Mouse (Mus musculus) MEL (cell line): Measurements from ENCODE around the gene Rcl1. TPM values are rescaled to one million over a fixed set of nuclear protein-coding genes. Genes with fewer than 3 reads are reported as not detected.

Source experiments
- DNase-seq: peaks from one replicate; pipeline ENCODE4 v3.0.0; 2011; ENCODE audit warnings: low read depth, low spot score
- H3K27ac ChIP-seq: 2 replicates; pipeline ENCODE4 v1.5.1; 2012; ENCODE audit warnings: low read depth, mild to moderate bottlenecking, control low read depth, low read length, moderate library complexity; ENCODE audit not compliant: control insufficient read depth
- H3K27me3 ChIP-seq, 2 experiments: fragments of 150-350 bp in 1 of 2; sonication (generic) in 1 of 2; 2 replicates each; pipeline ENCODE4 v1.6.1; 2012; ENCODE audit warnings: low read length in 2 of 2, mild to moderate bottlenecking in 2 of 2, improper control_type of control experiment in 1 of 2, moderate library complexity in 1 of 2; ENCODE audit not compliant: insufficient read depth in 2 of 2, control insufficient read depth in 1 of 2
- H3K36me3 ChIP-seq, 2 experiments: 2 replicates each; pipeline ENCODE4 v1.6.1; 2012 to 2014; ENCODE audit warnings: low read length in 2 of 2, improper control_type of control experiment in 1 of 2, inconsistent platforms in 1 of 2, mild to moderate bottlenecking in 1 of 2; ENCODE audit not compliant: insufficient read depth in 2 of 2, control insufficient read depth in 1 of 2
- H3K4me1 ChIP-seq, 2 experiments: fragments of 150-350 bp in 1 of 2; sonication (generic) in 1 of 2; 2 replicates each; pipeline ENCODE4 v1.6.1; 2012; ENCODE audit warnings: low read length in 2 of 2, improper control_type of control experiment in 1 of 2, mild to moderate bottlenecking in 1 of 2; ENCODE audit not compliant: insufficient read depth in 2 of 2, control insufficient read depth in 1 of 2
- H3K4me3 ChIP-seq, 2 experiments: fragments of 150-350 bp in 1 of 2; sonication (generic) in 1 of 2; 2 replicates each; pipeline ENCODE4 v1.5.1; 2012; ENCODE audit warnings: low read depth in 2 of 2, low read length in 2 of 2, mild to moderate bottlenecking in 2 of 2, moderate library complexity in 2 of 2, control low read depth in 1 of 2, improper control_type of control experiment in 1 of 2; ENCODE audit not compliant: control insufficient read depth in 1 of 2, insufficient read depth in 1 of 2
- H3K79me2 ChIP-seq: 2 replicates; pipeline ENCODE4 v1.6.1; 2012; ENCODE audit warnings: mild to moderate bottlenecking, low read length, moderate library complexity; ENCODE audit not compliant: control insufficient read depth, poor library complexity, insufficient read depth
- H3K9ac ChIP-seq: 2 replicates; pipeline ENCODE4 v1.6.1; 2012; ENCODE audit warnings: low read depth, mild to moderate bottlenecking, control low read depth, low read length, moderate library complexity; ENCODE audit not compliant: control insufficient read depth, poor library complexity, severe bottlenecking
- H3K9me3 ChIP-seq: fragments of 150-350 bp; sonication (generic); replicated peaks from 2 replicates; pipeline ENCODE4 v1.6.1; 2012; ENCODE audit warnings: mild to moderate bottlenecking, low read length, improper control_type of control experiment, moderate library complexity; ENCODE audit not compliant: insufficient read depth
- CHD1 ChIP-seq: IDR thresholded peaks from 2 replicates; pipeline ENCODE4 v1.6.1; 2012; ENCODE audit warnings: low read depth, mild to moderate bottlenecking, inconsistent platforms, low read length, improper control_type of control experiment
- E2F4 ChIP-seq: IDR thresholded peaks from 2 replicates; pipeline ENCODE4 v1.6.1; 2011; ENCODE audit warnings: low read depth, low read length, improper control_type of control experiment, borderline replicate concordance
- ETS1 ChIP-seq: IDR thresholded peaks from 2 replicates; pipeline ENCODE4 v1.6.1; 2012; ENCODE audit warnings: low read depth, mild to moderate bottlenecking, inconsistent platforms, low read length, improper control_type of control experiment, moderate library complexity
- GABPA ChIP-seq: IDR thresholded peaks from 2 replicates; pipeline ENCODE4 v1.6.1; 2012; ENCODE audit warnings: low read depth, mild to moderate bottlenecking, inconsistent platforms, low read length, improper control_type of control experiment, moderate library complexity
- HCFC1 ChIP-seq: IDR thresholded peaks from 2 replicates; pipeline ENCODE4 v1.6.1; 2012; ENCODE audit warnings: low read depth, mild to moderate bottlenecking, inconsistent platforms, low read length, improper control_type of control experiment, moderate library complexity
- JUND ChIP-seq: IDR thresholded peaks from 2 replicates; pipeline ENCODE4 v1.6.1; 2011; ENCODE audit warnings: low read depth, mild to moderate bottlenecking, improper control_type of control experiment, low read length
- MYC ChIP-seq: IDR thresholded peaks from 2 replicates; pipeline ENCODE4 v1.6.1; 2011; ENCODE audit warnings: low read depth, mild to moderate bottlenecking, low read length, improper control_type of control experiment, moderate library complexity
- POLR2A ChIP-seq, 2 experiments: IDR thresholded peaks; 2 replicates each; pipeline ENCODE4 v1.6.1; 2011 to 2012; ENCODE audit warnings: low read length in 2 of 2, mild to moderate bottlenecking in 2 of 2, control low read depth in 1 of 2, improper control_type of control experiment in 1 of 2, low read depth in 1 of 2, moderate library complexity in 1 of 2; ENCODE audit not compliant: control insufficient read depth in 1 of 2, insufficient read depth in 1 of 2, poor library complexity in 1 of 2
- RCOR1 ChIP-seq: IDR thresholded peaks from 2 replicates; pipeline ENCODE4 v1.6.1; 2012; ENCODE audit warnings: low read depth, mild to moderate bottlenecking, inconsistent platforms, low read length, improper control_type of control experiment
- SIN3A ChIP-seq: IDR thresholded peaks from 2 replicates; pipeline ENCODE4 v1.6.1; 2012; ENCODE audit warnings: low read length, improper control_type of control experiment, inconsistent platforms
- TAL1 ChIP-seq: IDR thresholded peaks from 2 replicates; pipeline ENCODE4 v1.6.1; 2012; ENCODE audit warnings: mild to moderate bottlenecking, inconsistent platforms, low read length, moderate library complexity, mixed read lengths
- TBP ChIP-seq: IDR thresholded peaks from 2 replicates; pipeline ENCODE4 v1.8.0; 2011; ENCODE audit warnings: low read depth, low read length, improper control_type of control experiment
- UBTF ChIP-seq: IDR thresholded peaks from 2 replicates; pipeline ENCODE4 v1.6.1; 2012; ENCODE audit warnings: low read depth, mild to moderate bottlenecking, inconsistent platforms, low read length, improper control_type of control experiment, moderate library complexity, borderline replicate concordance; ENCODE audit not compliant: insufficient read depth
- USF1 ChIP-seq: IDR thresholded peaks from 2 replicates; pipeline ENCODE4 v1.6.1; 2014; ENCODE audit warnings: low read depth, mild to moderate bottlenecking, inconsistent platforms, low read length, improper control_type of control experiment, moderate library complexity
- ZKSCAN1 ChIP-seq: IDR thresholded peaks from 2 replicates; pipeline ENCODE4 v1.6.1; 2012; ENCODE audit warnings: low read depth, mild to moderate bottlenecking, inconsistent platforms, low read length, improper control_type of control experiment, moderate library complexity
- polyA plus RNA-seq, 2 experiments: library from polyadenylated mRNA; stranded (reverse) in 1 of 2; unstranded in 1 of 2; fragments of >175 nt in 1 of 2; fragments of >200 nt in 1 of 2; gene quantifications; 2 replicates each; pipeline versions ENCODE4 v1.2.1 to v1.2.4; 2012; ENCODE audit warnings: low replicate concordance in 2 of 2, low read depth in 1 of 2; ENCODE audit not compliant: insufficient read length in 2 of 2, insufficient read depth in 1 of 2, missing spikeins in 1 of 2
- total RNA-seq: library from RNA; depleted of rRNA; stranded (reverse); fragments of 300-350 nt; gene quantifications from 2 replicates; pipeline ENCODE4 v1.2.3, GENCODE M21; 2012

Gene Rcl1
- total and polyA plus RNA-seq, 3 experiments, result 86.4 to 122 TPM; not detected in 1

- Histone ChIP-seq H3K27me3 (no peaks in the 10 kb centered on the region), H3K79me2 (peaks cover 51% of the 10 kb centered on the region), H3K27ac (no peak overlapping the region), H3K36me3 (peaks cover 0 to 10% of the 10 kb centered on the region in 2 experiments; a peak in 2 of 4 replicates), H3K9ac (peak overlapping the region; percentile 86), H3K4me1 (peaks cover 0 to 9% of the 10 kb centered on the region in 2 experiments; a peak in 2 of 4 replicates), H3K4me3 (peak overlapping the region; percentile 80 to 86), H3K9me3 (no peaks in the 10 kb centered on the region)
- peak; percentile 85; the same call in 1 of the 2 replicates for TF ChIP-seq CHD1
- no peak for TF ChIP-seq ZKSCAN1
- 0 out of 2 replicates have a peak, but pooled peaks have one; percentile 5 for TF ChIP-seq ETS1
- no peak for TF ChIP-seq TAL1
- peak; percentile 63 for DNase-seq
Measured at GRCm38 (mm10) chr19:29102098-29102497, 923 bp downstream of the Rcl1 start.

DNA sequence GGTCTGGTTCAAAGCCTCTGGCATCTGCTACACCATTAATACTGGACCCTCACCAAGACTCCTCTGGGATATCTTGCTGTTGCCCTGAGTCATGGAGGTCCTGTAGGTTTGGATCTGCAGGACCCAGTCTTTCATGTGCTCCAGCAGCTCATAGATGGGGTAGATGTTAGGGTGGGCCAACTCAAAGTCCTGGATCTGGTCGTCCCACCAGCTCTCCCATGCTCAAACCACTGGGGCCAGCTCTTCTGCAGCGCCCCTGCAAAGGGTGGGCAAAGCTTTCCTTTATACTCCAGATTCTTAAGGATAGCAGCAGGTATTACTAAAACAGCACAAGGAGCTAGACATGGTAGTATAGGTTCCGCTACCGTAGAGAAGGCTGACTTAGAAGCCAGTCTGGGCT is 4.6 kb downstream of the Rcl1 start:
- H3K79me2 ChIP-seq, result peaks cover 71% of the 10 kb centered on the region
- no peaks in the 10 kb centered on the region for H3K27me3 ChIP-seq
- TF ChIP-seq GABPA, result no peak
- TF ChIP-seq, all 39 proteins: peak for 0
- Histone ChIP-seq H3K9ac (no peak overlapping the region), H3K9me3 (no peaks in the 10 kb centered on the region), H3K4me1 (peaks cover 0 to 3% of the 10 kb centered on the region in 2 experiments; a peak in 1 of 4 replicates), H3K27ac (no peak overlapping the region), H3K4me3 (no peak overlapping the region), H3K36me3 (peaks cover 0 to 6% of the 10 kb centered on the region in 2 experiments; a peak in 3 of 4 replicates)
- DNase-seq, result no peak

GRCm38 (mm10) chr19:29106261-29106660 is 5.1 kb downstream of the Rcl1 start:
- no peak for DNase-seq
- Histone ChIP-seq H3K27ac (no peak overlapping the region), H3K4me1 (peaks cover 0 to 3% of the 10 kb centered on the region in 2 experiments; a peak in 1 of 4 replicates)

More at GRCm38 (mm10) chr19:29106261-29106660, 5.1 kb downstream of the Rcl1 start:
- Histone ChIP-seq H3K9ac (no peak overlapping the region), H3K9me3 (no peaks in the 10 kb centered on the region)
- TF ChIP-seq USF1, result no peak
- TF ChIP-seq UBTF, result no peak
- no peak for TF ChIP-seq TBP
- no peak for TF ChIP-seq E2F4
- TF ChIP-seq HCFC1, result no peak
- no peak for TF ChIP-seq TAL1
- TF ChIP-seq MYC, result no peak
- no peak for TF ChIP-seq GABPA
- no peak for TF ChIP-seq JUND
- TF ChIP-seq RCOR1, result no peak
- no peak for TF ChIP-seq SIN3A
- TF ChIP-seq POLR2A (IDR thresholded peaks at IDR 0.05; ENCODE audit: control insufficient read depth in 1 of 2, insufficient read depth in 1 of 2, low read depth in 1 of 2, low read length in 2 of 2, poor library complexity in 1 of 2), result no peak
- TF ChIP-seq, all 39 proteins: peak for 0
- Histone ChIP-seq H3K36me3 (peaks cover 0 to 6% of the 10 kb centered on the region in 2 experiments; a peak in 3 of 4 replicates), H3K27me3 (no peaks in the 10 kb centered on the region), H3K79me2 (peaks cover 73% of the 10 kb centered on the region), H3K4me3 (no peak overlapping the region)
